Mouse (Mus musculus) liver, embryonic 15.5 days (tissue): ENCODE measurements around the gene Pcmt1. TPM values are rescaled to one million over a fixed set of nuclear protein-coding genes. Genes with fewer than 3 reads are reported as not detected.
A peak's percentile ranks its signal among the peaks of the same experiment; 100 is the strongest.
"Not testable (repeated sequence)": the region's sequence is repeated elsewhere in the genome, so short reads cannot be mapped to it uniquely, and the experiment has no call there.

Experiments
- ATAC-seq: fragments of 200-750 bp; cut with Nextera tagmentation; 2 replicates; pipeline ENCODE4 v1.8.0; 2017; ENCODE audit warnings: moderate number of reproducible peaks, mild to moderate bottlenecking, moderate library complexity; ENCODE audit not compliant: insufficient read depth
- H3K27ac ChIP-seq: fragments of 300-500 bp; sonication (generic); replicated peaks from 2 replicates; pipeline ENCODE4 v1.5.1; 2015; ENCODE audit warnings: mild to moderate bottlenecking, inconsistent platforms
- H3K27me3 ChIP-seq: fragments of 300-500 bp; sonication (generic); 2 replicates; pipeline ENCODE4 v1.6.1; 2015; ENCODE audit warnings: mild to moderate bottlenecking, inconsistent platforms
- H3K36me3 ChIP-seq: fragments of 300-500 bp; sonication (generic); replicated peaks from 2 replicates; pipeline ENCODE4 v1.6.1; 2015; ENCODE audit warnings: moderate library complexity, mild to moderate bottlenecking, inconsistent platforms
- H3K4me1 ChIP-seq: fragments of 300-500 bp; sonication (generic); replicated peaks from 2 replicates; pipeline ENCODE4 v1.6.1; 2015; ENCODE audit warnings: inconsistent platforms
- H3K4me2 ChIP-seq: fragments of 300-500 bp; sonication (generic); 2 replicates; pipeline ENCODE4 v1.6.1; 2015; ENCODE audit warnings: moderate library complexity, mild to moderate bottlenecking, inconsistent platforms
- H3K4me3 ChIP-seq: fragments of 300-500 bp; sonication (generic); replicated peaks from 2 replicates; pipeline ENCODE4 v1.5.1; 2015; ENCODE audit warnings: mild to moderate bottlenecking, inconsistent platforms
- H3K9ac ChIP-seq: fragments of 300-500 bp; sonication (generic); 2 replicates; pipeline ENCODE4 v1.6.1; 2015; ENCODE audit warnings: moderate library complexity, mild to moderate bottlenecking, inconsistent platforms
- H3K9me3 ChIP-seq: fragments of 300-500 bp; sonication (generic); replicated peaks from 2 replicates; pipeline ENCODE4 v1.6.1; 2016; ENCODE audit warnings: inconsistent platforms
- WGBS: fragments of 180-500 bp; shearing (Covaris S2); methylation state at CpG from one replicate; pipeline ENCODE4 v1.1.7; 2015; ENCODE audit warnings: mixed read lengths; ENCODE audit not compliant: insufficient replicate concordance; 5-methylcytosine and 5-hydroxymethylcytosine counted together
- polyA plus RNA-seq: library from polyadenylated mRNA; unstranded; fragments of >200 nt; fragmentation: Nextera tagmentation; extraction: Ambion mirVana; gene quantifications from 2 replicates; pipeline ENCODE4 v1.2.1, GENCODE M21; 2015

The Pcmt1 gene
- polyA plus RNA-seq, 1 experiment from 2014 or later = 95.5 TPM

DNA sequence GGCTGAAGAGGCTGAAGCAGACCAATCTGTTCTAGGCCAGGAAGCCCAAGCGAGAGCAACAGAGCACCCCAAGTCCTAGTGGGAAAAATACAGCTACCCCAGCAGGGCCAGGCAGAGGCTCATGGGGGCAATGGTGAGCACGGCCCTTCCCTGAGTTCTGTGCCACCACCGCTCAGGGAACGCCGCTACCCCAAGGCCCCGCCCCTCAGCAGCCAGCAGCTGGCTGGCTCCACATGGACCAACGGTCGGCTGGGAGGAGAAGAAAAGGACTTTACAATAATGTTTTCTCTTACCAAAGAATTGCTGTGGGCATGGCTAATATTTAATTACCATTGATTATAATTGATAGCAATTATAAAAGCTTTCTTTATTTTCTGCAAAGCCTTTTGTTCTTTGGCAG is 66.1 kb downstream of the Pcmt1 start:
- Histone ChIP-seq H3K36me3 (no peaks in the 10 kb centered on the region), H3K27ac (no peak overlapping the region), H3K27me3 (no peaks in the 10 kb centered on the region), H3K4me1 (no peaks in the 10 kb centered on the region), H3K4me2 (no peak overlapping the region), H3K9ac (no peak overlapping the region), H3K9me3 (no peaks in the 10 kb centered on the region), H3K4me3 (no peak overlapping the region)
- 78% methylated on average over 8 of the region's 8 CpGs for WGBS
- no peak for ATAC-seq

DNA sequence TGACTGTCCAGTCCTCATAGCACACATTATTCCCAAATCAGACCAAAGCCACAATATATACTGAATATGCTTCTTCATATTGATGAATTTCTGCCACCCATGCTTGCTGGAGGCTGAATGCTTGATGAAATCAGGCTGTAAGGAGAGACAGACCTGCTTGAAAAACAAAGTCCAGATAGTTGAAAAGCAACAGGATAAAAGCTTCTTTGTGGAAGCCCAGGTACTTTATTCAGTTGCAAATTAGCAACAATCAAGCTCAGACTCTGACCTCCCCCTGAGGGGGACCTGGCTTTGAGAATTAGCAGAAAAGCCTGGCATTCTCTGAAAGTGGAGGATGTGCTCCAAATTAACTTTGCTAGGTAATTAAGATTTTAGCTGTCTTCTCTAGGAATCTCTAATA is 68.7 kb downstream of the Pcmt1 start:
- not testable (repeated sequence) for H3K27ac ChIP-seq, H3K9me3 ChIP-seq, H3K27me3 ChIP-seq, H3K4me2 ChIP-seq, H3K4me3 ChIP-seq, H3K9ac ChIP-seq, H3K36me3 ChIP-seq, ATAC-seq, H3K4me1 ChIP-seq

DNA sequence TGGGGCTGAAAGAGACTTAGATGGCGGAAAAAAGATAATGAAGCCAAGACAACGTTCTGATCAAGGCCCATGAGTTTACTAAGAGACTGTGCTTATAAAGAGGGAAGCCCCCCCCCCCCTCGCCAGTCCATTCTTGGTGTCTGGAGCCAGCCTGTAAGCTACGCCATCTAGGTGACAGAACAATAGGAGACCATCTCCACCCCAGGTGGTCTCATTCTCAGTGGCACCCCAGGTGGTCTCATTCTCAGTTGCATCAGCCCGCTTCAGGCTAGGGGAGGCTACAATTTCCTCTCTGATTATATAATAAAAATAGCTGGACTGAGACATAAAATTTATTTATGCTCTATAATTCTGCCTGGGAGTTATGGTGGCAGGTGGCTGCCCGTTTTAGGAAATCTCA is 69.3 kb downstream of the Pcmt1 start:
- H3K27me3 ChIP-seq = no peaks in the 10 kb centered on the region
- H3K4me2 ChIP-seq = no peak overlapping the region
- no peaks in the 10 kb centered on the region for H3K9me3 ChIP-seq
- no peaks in the 10 kb centered on the region for H3K36me3 ChIP-seq
- no peaks in the 10 kb centered on the region for H3K4me1 ChIP-seq
- no peak overlapping the region for H3K9ac ChIP-seq
- no peak overlapping the region for H3K4me3 ChIP-seq
- no peak overlapping the region for H3K27ac ChIP-seq
- no peak for ATAC-seq
- 61% methylated on average over 6 of the region's 6 CpGs for WGBS

DNA sequence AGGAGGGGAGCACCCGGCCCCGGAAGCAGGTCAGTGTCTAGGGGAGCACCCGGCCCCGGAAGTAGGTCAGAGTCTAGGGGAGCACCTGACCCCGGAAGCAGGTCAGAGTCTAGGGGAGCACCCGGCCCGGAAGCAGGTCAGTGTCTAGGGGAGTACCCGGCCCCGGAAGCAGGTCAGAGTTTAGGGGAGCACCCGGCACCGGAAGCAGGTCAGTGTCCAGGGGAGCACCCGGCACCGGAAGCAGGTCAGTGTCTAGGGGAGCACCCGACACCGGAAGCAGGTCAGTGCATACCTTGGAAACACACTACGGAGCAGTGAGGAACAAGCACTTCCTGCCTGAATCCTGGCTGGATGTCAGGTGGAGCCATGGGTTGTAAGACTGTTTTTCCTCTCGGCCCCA is 72.3 kb downstream of the Pcmt1 start:
- Histone ChIP-seq H3K27me3 (no peaks in the 10 kb centered on the region), H3K9me3 (no peaks in the 10 kb centered on the region), H3K4me1 (no peaks in the 10 kb centered on the region), H3K27ac (no peak overlapping the region), H3K4me3 (no peak overlapping the region), H3K9ac (no peak overlapping the region), H3K4me2 (no peak overlapping the region), H3K36me3 (no peaks in the 10 kb centered on the region)
- 80% methylated on average over 17 of the region's 17 CpGs for WGBS
- no peak for ATAC-seq

DNA sequence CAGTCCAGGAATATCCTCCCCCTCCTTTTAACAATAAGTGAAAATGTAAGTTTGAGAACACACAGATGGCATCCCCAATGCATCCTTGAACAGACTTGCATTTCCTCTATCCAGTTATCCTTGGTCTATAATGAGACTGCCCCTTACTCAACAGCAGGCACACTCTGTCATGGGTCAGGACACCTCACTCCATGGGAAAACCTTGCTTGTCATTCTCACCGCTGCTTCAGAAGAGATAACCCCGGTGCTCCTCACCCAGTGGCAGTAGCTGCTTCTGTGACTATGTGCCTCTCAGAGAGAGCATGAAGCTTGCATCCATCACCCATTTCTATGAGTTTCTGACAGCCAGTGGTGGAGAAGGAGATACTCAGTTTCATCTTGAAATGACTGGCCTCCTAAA is 74.5 kb downstream of the Pcmt1 start:
- WGBS = 70% methylated on average over 2 of the region's 2 CpGs
- no peak overlapping the region for H3K9ac ChIP-seq
- no peak overlapping the region for H3K4me2 ChIP-seq
- no peaks in the 10 kb centered on the region for H3K4me1 ChIP-seq
- no peak overlapping the region for H3K27ac ChIP-seq
- ATAC-seq = no peak
- H3K4me3 ChIP-seq = no peak overlapping the region
- no peaks in the 10 kb centered on the region for H3K36me3 ChIP-seq
- H3K9me3 ChIP-seq = no peaks in the 10 kb centered on the region
- no peaks in the 10 kb centered on the region for H3K27me3 ChIP-seq

DNA sequence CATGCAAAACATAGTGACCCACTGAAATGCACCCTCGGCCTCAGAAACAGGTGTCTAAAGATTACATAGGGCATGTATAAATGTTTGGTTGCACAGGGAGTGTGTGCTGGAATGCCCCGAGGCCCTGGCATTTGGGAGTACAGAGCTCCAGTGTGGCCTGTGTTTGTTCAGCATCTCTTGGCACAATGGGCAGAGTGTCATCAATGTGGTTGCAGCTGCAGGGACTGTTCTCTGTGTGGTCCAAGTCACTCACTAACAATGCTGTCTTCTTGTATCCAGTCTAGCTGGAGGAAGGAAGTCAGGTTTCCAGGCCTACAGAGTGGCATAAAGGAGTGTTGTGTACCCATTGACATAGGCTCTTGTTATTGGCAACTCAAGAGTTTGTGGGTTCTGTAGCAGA is 75.8 kb downstream of the Pcmt1 start:
- Histone ChIP-seq H3K4me2 (no peak overlapping the region), H3K36me3 (no peaks in the 10 kb centered on the region), H3K27me3 (no peaks in the 10 kb centered on the region), H3K9ac (no peak overlapping the region), H3K4me1 (no peaks in the 10 kb centered on the region), H3K4me3 (no peak overlapping the region), H3K27ac (no peak overlapping the region), H3K9me3 (no peaks in the 10 kb centered on the region)
- ATAC-seq = no peak
- WGBS = 36% methylated on average over 2 of the region's 2 CpGs

DNA sequence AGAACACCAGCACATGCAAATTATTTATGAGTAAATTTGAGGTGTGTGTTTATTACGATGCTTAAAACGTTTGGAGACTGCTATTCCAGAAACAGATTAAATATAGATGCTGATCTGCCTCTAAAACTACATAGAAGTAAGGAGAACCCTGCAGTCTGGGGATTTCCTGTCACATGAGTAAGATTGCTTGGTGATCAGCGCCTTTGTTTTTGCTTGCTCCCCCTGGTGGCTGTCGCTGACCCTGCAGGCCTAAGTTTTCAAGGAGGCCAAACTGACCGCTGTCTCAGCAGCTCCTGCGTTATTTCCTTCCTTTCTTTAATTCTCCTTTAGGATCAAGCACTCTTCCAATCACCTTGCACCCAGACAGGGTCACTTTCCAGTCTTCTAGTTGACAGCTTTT is 80.3 kb downstream of the Pcmt1 start:
- 13% methylated on average over 6 of the region's 6 CpGs for WGBS
- ATAC-seq = no peak
- Histone ChIP-seq H3K4me3 (no peak overlapping the region), H3K9me3 (no peaks in the 10 kb centered on the region), H3K27me3 (no peaks in the 10 kb centered on the region), H3K4me1 (no peaks in the 10 kb centered on the region), H3K36me3 (no peaks in the 10 kb centered on the region), H3K4me2 (no peak overlapping the region), H3K9ac (no peak overlapping the region), H3K27ac (no peak overlapping the region)

DNA sequence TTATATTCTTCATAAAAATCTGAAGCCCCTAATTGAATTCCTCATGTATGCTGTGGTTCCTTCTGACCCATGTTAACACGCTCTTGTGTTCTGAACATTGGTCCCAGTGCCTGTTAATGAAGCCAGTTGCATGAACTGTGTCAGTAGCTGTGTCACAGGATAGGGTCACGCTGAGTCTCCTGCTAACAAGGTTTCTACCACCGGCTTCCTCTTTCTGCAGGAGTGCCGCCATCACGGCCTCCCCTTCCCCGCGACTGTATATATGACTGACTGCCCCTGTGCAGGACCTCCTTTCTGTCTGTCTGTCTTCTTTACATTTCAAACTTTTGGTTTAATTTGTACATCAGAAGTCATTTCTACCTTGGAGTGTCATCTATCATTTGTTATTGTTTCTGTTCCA is 82.8 kb downstream of the Pcmt1 start:
- Histone ChIP-seq H3K27me3 (no peaks in the 10 kb centered on the region), H3K4me1 (no peaks in the 10 kb centered on the region), H3K27ac (no peak overlapping the region), H3K36me3 (no peaks in the 10 kb centered on the region), H3K9ac (no peak overlapping the region), H3K9me3 (no peaks in the 10 kb centered on the region), H3K4me2 (no peak overlapping the region), H3K4me3 (no peak overlapping the region)
- 38% methylated on average over 7 of the region's 7 CpGs for WGBS
- no peak for ATAC-seq

DNA sequence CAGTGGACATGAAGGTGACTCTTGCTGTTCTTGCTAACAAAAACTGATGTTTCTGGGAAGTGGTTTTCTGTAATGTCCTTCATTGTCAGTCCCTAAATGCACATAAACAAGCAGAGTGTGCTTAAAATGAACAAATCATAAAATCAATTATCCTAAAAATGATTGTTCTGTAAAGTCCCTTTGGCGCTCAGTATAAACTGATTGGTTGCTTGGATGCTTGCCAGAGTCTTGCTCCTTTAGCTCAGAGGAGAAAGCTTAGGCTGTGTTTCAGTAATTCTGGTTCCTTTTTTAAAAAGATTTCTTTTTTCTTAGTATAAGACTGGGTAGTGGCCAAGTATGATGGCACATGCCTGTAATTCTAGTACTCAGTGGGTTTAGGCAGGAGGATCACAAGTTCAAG is 84.7 kb downstream of the Pcmt1 start:
- 63% methylated on average over 1 of the region's 1 CpGs for WGBS
- Histone ChIP-seq H3K9ac (no peak overlapping the region), H3K36me3 (no peaks in the 10 kb centered on the region), H3K27me3 (peaks cover 12% of the 10 kb centered on the region), H3K4me2 (no peak overlapping the region), H3K4me1 (no peaks in the 10 kb centered on the region), H3K27ac (no peak overlapping the region), H3K9me3 (no peaks in the 10 kb centered on the region), H3K4me3 (no peak overlapping the region)
- ATAC-seq = no peak

DNA sequence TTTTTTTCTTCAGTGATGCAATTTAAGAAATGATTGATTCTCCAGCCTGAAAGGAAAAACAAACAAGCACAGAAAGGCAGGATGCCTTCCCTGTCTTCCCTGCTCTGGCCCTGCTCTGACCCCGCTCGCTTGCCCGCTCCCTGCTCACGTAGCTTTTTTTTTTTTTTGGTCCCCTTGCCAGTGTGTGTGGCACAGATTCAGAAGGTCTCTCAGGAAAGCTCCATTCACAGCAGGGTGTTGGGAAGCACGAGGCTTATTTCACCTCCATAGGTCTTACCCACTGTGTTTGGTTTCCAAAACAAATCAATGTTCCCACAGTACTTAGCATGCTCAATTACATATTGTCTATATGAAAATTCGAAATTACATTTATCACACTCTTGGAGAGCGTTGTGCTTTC is 86.1 kb downstream of the Pcmt1 start:
- Histone ChIP-seq H3K4me2 (no peak overlapping the region), H3K9me3 (no peaks in the 10 kb centered on the region), H3K4me3 (no peak overlapping the region), H3K36me3 (no peaks in the 10 kb centered on the region), H3K4me1 (peaks cover 11% of the 10 kb centered on the region), H3K27ac (no peak overlapping the region), H3K9ac (no peak overlapping the region), H3K27me3 (peaks cover 27% of the 10 kb centered on the region)
- no peak for ATAC-seq
- WGBS = 56% methylated on average over 7 of the region's 7 CpGs

DNA sequence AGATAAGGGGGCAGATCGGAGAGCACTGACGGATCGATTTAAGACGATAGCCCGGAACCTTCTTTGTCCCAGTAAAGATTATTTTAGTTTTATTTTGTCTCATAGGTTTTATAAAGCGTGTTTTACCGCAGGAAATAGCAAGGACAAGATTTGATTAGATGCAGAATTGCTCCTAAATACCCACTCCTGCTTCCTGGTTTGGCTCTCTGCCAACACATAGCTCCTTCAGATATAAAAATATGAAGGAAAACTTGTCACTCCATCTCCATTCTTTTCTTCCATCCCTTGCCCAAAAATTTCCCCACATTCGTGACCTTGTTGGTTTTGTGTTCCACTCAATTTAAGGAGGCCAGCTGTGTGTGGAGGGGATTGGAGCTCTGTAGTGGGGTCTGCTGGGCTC is 90.1 kb downstream of the Pcmt1 start:
- peaks cover 31% of the 10 kb centered on the region for H3K27me3 ChIP-seq
- peak overlapping the region; percentile 94 for H3K4me2 ChIP-seq
- no peak overlapping the region for H3K9ac ChIP-seq
- no peaks in the 10 kb centered on the region for H3K36me3 ChIP-seq
- peak overlapping the region; percentile 65 for H3K4me3 ChIP-seq
- WGBS = 6% methylated on average over 8 of the region's 8 CpGs
- H3K27ac ChIP-seq = no peak overlapping the region
- peaks cover 19% of the 10 kb centered on the region for H3K4me1 ChIP-seq
- no peaks in the 10 kb centered on the region for H3K9me3 ChIP-seq
- no peak for ATAC-seq

DNA sequence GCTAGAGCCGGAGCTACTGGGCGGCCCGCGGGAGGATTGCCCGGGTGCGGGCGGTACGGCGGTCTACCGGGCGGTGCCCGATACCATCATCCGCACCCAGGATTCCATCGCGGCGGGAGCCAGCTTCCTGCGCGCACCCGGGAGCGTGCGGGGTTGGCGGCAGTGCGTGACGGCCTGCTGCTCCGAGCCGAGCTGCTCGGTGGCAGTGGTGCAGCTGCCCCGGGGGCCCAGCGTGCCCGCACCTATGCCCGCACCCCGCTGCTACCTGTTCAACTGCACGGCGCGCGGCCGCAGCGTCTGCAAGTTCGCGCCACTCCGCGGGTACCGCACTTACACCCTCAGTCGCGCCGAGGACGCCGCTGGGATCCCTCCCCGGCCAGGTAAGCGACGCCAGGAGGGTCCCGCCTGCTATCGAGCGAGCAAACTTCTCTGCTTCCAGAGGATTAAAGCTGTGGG is 90.7 kb downstream of the Pcmt1 start:
- WGBS = 1% methylated on average over 45 of the region's 54 CpGs
- peaks cover 31% of the 10 kb centered on the region for H3K27me3 ChIP-seq
- no peak overlapping the region for H3K27ac ChIP-seq
- peaks cover 19% of the 10 kb centered on the region for H3K4me1 ChIP-seq
- peak overlapping the region; percentile 94 for H3K4me2 ChIP-seq
- peak overlapping the region; percentile 17; the same call in 1 of the 2 replicates for H3K9ac ChIP-seq
- H3K36me3 ChIP-seq = no peaks in the 10 kb centered on the region
- H3K9me3 ChIP-seq = no peaks in the 10 kb centered on the region
- peak overlapping the region; percentile 65 for H3K4me3 ChIP-seq
- ATAC-seq = no peak
